Mouse (Mus musculus) embryonic facial prominence, embryonic 12.5 days (tissue): Measurements from ENCODE around the gene Vmn1r174. TPM values are rescaled to one million over a fixed set of nuclear protein-coding genes. Genes with fewer than 3 reads are reported as not detected.
"Not testable (repeated sequence)": the region's sequence is repeated elsewhere in the genome, so short reads cannot be mapped to it uniquely, and the experiment has no call there.

Experiments used
- ATAC-seq: fragments of 200-750 bp; cut with Nextera tagmentation; 2 replicates; pipeline ENCODE4 v1.8.0; 2017; ENCODE audit not compliant: insufficient number of reproducible peaks, insufficient read depth, low FRiP score, low TSS enrichment
- H3K27ac ChIP-seq: fragments of 300-500 bp; sonication (generic); 2 replicates; pipeline ENCODE4 v1.5.1; 2016; ENCODE audit warnings: mild to moderate bottlenecking
- H3K27me3 ChIP-seq: fragments of 300-500 bp; sonication (generic); 2 replicates; pipeline ENCODE4 v1.6.1; 2016; ENCODE audit warnings: mild to moderate bottlenecking, moderate library complexity
- H3K36me3 ChIP-seq: fragments of 300-500 bp; sonication (generic); 2 replicates; pipeline ENCODE4 v1.6.1; 2016; ENCODE audit warnings: mild to moderate bottlenecking
- H3K4me1 ChIP-seq: fragments of 300-500 bp; sonication (generic); 2 replicates; pipeline ENCODE4 v1.6.1; 2016
- H3K4me2 ChIP-seq: fragments of 300-500 bp; sonication (generic); replicated peaks from 2 replicates; pipeline ENCODE4 v1.6.1; 2016; ENCODE audit warnings: mild to moderate bottlenecking, moderate library complexity
- H3K4me3 ChIP-seq: fragments of 300-500 bp; sonication (generic); 2 replicates; pipeline ENCODE4 v1.5.1; 2016; ENCODE audit warnings: mild to moderate bottlenecking
- H3K9ac ChIP-seq: fragments of 300-500 bp; sonication (generic); 2 replicates; pipeline ENCODE4 v1.6.1; 2016; ENCODE audit warnings: mild to moderate bottlenecking, moderate library complexity
- H3K9me3 ChIP-seq: fragments of 300-500 bp; sonication (generic); 2 replicates; pipeline ENCODE4 v1.6.1; 2016; ENCODE audit warnings: mild to moderate bottlenecking, moderate library complexity
- WGBS: fragments of 180-500 bp; shearing (Covaris S2); methylation state at CpG from one replicate; pipeline ENCODE4 v1.1.7; 2016; 5-methylcytosine and 5-hydroxymethylcytosine counted together
- polyA plus RNA-seq: library from polyadenylated mRNA; unstranded; fragments of >200 nt; fragmentation: Nextera tagmentation; extraction: Ambion mirVana; gene quantifications from 2 replicates; pipeline ENCODE4 v1.2.1, GENCODE M21; 2016

Vmn1r174 gene
- not detected in 2 replicates for polyA plus RNA-seq

DNA sequence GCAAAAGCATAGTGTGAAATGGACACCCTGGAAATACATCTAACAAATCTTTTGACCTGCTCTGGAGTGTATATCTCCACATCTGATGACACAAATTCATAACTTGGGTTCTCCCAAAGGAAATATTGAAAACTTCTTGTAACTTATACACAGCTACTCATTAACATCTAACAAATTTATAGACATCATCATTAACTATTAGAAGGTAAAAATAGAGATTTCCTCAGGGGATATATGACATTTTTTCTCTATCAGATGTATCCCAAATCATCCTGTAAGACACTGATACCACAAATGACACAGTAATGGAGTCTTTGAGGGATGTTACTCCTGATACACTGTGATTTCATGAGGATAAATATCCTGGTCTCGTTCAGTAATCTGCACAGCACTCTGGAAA, at the start of gene Vmn1r174:
Gene Vmn1r174, plus strand, starts transcription at position 301 of the 400 bp plus-strand sequence.
- 53% methylated on average over 1 of the region's 1 CpGs for WGBS
- H3K4me2 ChIP-seq, H3K9ac ChIP-seq, H3K36me3 ChIP-seq, H3K27me3 ChIP-seq, H3K4me1 ChIP-seq, H3K27ac ChIP-seq, H3K4me3 ChIP-seq, H3K9me3 ChIP-seq, ATAC-seq: not testable (repeated sequence)

GRCm38 (mm10) chr7:23784526-23784925, 32.5 kb downstream of the Vmn1r174 start:
- Histone ChIP-seq H3K4me2 (no peak overlapping the region), H3K9me3 (peaks cover 35% of the 10 kb centered on the region), H3K4me1 (no peaks in the 10 kb centered on the region), H3K27ac (no peak overlapping the region), H3K27me3 (no peaks in the 10 kb centered on the region), H3K4me3 (no peak overlapping the region), H3K9ac (no peak overlapping the region), H3K36me3 (no peaks in the 10 kb centered on the region)
- ATAC-seq = no peak
- 80% methylated on average over 6 of the region's 6 CpGs for WGBS

DNA sequence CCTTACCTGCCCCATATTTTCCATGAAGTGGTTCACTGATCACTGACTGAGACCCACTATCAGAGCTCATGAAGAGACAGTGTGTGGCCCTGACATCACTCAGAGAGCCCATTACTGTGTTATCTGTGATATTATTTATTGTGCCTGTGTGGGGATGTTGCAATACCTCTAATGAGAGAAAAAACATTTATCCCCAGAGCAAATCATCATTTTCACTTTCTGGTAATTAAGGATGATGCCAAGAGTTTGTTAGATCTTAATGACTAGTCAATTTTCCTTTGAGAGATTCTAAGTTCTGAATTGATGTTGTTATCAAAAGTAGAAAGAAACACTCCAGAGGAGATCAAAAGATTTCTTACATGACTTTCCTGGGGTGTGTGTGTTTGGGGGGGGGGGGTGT, 58.5 kb downstream of the Vmn1r174 start, which contains the start of gene Vmn1r175:
Gene Vmn1r175, minus strand, starts transcription at position 101 of the 400 bp plus-strand sequence.
- not testable (repeated sequence) for H3K36me3 ChIP-seq, H3K4me2 ChIP-seq, H3K9ac ChIP-seq, H3K9me3 ChIP-seq, H3K27me3 ChIP-seq, H3K4me3 ChIP-seq, ATAC-seq, H3K27ac ChIP-seq, H3K4me1 ChIP-seq

Other genes with a start within 250 kb of the Vmn1r174 start
- gene Vmn1r167, start 245.1 kb upstream of the Vmn1r174 start, polyA plus RNA-seq = not detected in 2 replicates
- gene Vmn1r168, start 212.5 kb upstream of the Vmn1r174 start, polyA plus RNA-seq = not detected in 2 replicates
- not detected in 2 replicates for gene Vmn1r169, start 176.7 kb upstream of the Vmn1r174 start, polyA plus RNA-seq
- not detected in 2 replicates for gene Vmn1r170, start 146.1 kb upstream of the Vmn1r174 start, polyA plus RNA-seq
- gene Vmn1r171, start 121.5 kb upstream of the Vmn1r174 start, polyA plus RNA-seq = not detected in 2 replicates
- gene Vmn1r172, start 94.0 kb upstream of the Vmn1r174 start, polyA plus RNA-seq = not detected in 2 replicates
- not detected in 2 replicates for gene Vmn1r173, start 51.6 kb upstream of the Vmn1r174 start, polyA plus RNA-seq
- not detected in 2 replicates for gene Vmn1r175, start 58.4 kb downstream of the Vmn1r174 start, polyA plus RNA-seq
- gene Vmn1r176, start 85.1 kb downstream of the Vmn1r174 start, polyA plus RNA-seq = not detected in 2 replicates
- gene Vmn1r177, start 114.2 kb downstream of the Vmn1r174 start, polyA plus RNA-seq = not detected in 2 replicates
- gene Vmn1r178, start 139.7 kb downstream of the Vmn1r174 start, polyA plus RNA-seq = not detected in 2 replicates
- not detected in 2 replicates for gene Vmn1r179, start 174.7 kb downstream of the Vmn1r174 start, polyA plus RNA-seq
- gene Vmn1r180, start 198.4 kb downstream of the Vmn1r174 start, polyA plus RNA-seq = not detected in 2 replicates
- gene Vmn1r181, start 222.3 kb downstream of the Vmn1r174 start, polyA plus RNA-seq = not detected in 2 replicates
- gene V1rd19, start 249.4 kb downstream of the Vmn1r174 start, polyA plus RNA-seq = not detected in 2 replicates